Mouse (Mus musculus) kidney, adult 8-10 months (tissue): ENCODE measurements around the gene Kdm4d.
"Not testable (repeated sequence)": the region's sequence is repeated elsewhere in the genome, so short reads cannot be mapped to it uniquely, and the experiment has no call there.

Source experiments
- DNase-seq, 2 experiments: peaks; one replicate each; pipeline ENCODE4 v3.0.0; 2022

The Kdm4d gene

DNA sequence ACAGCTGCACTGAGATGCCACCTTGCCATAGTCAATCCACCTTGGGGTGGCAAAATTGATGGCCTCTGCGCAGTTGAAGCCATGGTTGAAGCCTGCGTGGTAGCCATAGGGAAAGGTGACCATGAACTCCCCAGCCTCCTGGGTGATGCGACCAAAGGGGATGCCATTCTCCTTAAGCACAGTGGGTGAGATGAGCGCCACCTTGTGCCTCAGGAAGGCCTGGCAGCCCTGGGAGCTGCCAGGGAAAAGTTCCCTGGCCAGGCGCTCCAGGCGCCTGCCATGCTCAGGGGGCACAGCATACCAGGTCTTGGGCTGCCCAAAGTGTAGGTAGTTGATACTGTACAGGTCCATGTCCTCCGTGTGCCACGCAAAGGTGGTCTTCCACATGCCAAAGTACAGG is 49.2 kb downstream of the Kdm4d start:
- DNase-seq: not testable (repeated sequence)

DNA sequence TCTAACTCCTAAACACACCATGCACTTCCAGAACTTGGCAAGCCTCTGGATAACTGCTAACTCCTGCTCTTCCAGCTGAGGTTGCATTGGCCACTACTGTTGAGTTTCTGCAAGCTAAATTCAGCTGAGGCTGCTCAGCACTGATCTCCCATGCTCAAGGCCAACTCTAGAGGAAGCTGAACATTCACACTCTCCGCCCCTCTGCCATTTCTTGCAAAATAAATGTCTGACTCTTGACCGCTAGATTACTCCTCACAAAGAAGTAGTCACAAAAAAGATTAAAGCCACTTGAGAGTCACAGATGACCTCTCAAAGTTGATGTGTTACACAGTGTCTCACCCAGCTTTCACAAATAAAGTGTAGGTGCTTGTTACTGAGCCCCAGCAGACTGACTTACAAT is 53.2 kb downstream of the Kdm4d start:
- DNase-seq: not testable (repeated sequence)

DNA sequence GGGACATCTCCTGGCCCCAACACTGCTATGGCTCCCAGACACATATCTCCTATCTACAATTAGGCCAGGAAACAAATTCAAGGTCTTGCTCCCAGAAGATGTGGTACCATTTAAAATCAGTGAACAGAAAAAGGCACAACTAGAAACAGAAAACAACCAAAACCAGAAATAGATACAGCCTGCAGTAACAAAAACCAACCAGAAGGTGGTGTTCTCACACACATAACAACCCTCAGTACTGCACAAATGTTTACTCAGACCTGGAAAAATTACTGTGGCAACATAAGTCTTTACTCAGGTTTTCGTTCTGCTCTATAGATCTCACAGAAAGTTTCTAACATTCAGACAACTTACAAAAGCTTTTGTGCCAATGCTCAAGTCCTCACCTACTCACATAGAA is 59.9 kb downstream of the Kdm4d start:
- DNase-seq: no peak

DNA sequence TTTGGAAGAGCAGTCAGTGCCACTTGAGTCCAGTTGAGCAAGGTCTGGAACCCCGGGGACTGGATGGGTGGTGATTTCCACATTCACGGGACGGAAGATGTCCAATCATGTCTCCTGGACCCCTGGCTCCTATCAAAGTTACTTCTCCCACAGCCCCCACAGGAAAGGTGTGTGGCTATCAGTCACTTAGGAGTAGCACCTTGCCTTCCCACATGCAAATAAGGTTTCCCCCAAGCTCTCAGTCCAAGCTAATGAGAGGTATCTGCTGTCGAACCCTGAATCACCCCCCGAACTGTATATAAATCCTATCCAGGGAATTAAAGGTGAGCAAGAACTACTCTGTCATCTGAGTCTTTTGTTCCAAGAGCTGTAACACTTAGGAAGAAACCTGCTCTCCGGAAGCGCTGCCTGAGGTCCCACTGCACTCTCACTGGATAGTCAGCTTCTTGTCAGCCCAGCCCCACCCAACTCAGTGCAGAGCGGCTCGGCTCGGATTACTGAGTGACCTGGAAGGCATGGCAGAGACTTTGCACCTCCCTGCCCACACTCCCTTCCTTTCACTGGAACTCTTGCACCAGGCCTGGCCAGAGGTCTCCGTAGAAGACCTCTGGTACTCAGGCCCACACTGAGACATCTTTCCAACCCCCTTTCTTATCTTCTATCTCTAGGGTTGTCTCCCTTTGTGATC is 66.9 kb downstream of the Kdm4d start:
- peak in 1 of 2 experiments; percentile 2 for DNase-seq
